Mouse (Mus musculus) heart, postnatal 0 days (tissue): ENCODE measurements around the gene Rnf126. TPM values are rescaled to one million over a fixed set of nuclear protein-coding genes. Genes with fewer than 3 reads are reported as not detected.
"Not testable (repeated sequence)": the region's sequence is repeated elsewhere in the genome, so short reads cannot be mapped to it uniquely, and the experiment has no call there.

Experiments
- ATAC-seq: fragments of 200-750 bp; cut with Nextera tagmentation; 2 replicates; pipeline ENCODE4 v1.8.0; 2017; ENCODE audit warnings: low read depth, moderate number of reproducible peaks, moderate library complexity; ENCODE audit not compliant: insufficient read depth
- DNase-seq: peaks from one replicate; pipeline ENCODE4 v3.0.0-alpha.2; 2016; ENCODE audit warnings: low spot score
- H3K27ac ChIP-seq: fragments of 300-500 bp; sonication (generic); 2 replicates; pipeline ENCODE4 v1.5.1; 2014; ENCODE audit warnings: low read depth, mild to moderate bottlenecking
- H3K27me3 ChIP-seq: fragments of 300-500 bp; sonication (generic); 2 replicates; pipeline ENCODE4 v1.6.1; 2014; ENCODE audit warnings: low read length, mixed read lengths; ENCODE audit not compliant: control insufficient read depth, insufficient read depth
- H3K36me3 ChIP-seq: fragments of 300-500 bp; sonication (generic); replicated peaks from 2 replicates; pipeline ENCODE4 v1.6.1; 2014; ENCODE audit warnings: low read length, mixed read lengths; ENCODE audit not compliant: control insufficient read depth, insufficient read depth
- H3K4me1 ChIP-seq: fragments of 300-500 bp; sonication (generic); 2 replicates; pipeline ENCODE4 v1.6.1; 2014; ENCODE audit warnings: antibody characterized with exemption; ENCODE audit not compliant: control insufficient read depth, insufficient read depth
- H3K4me2 ChIP-seq: fragments of 300-500 bp; sonication (generic); 2 replicates; pipeline ENCODE4 v1.6.1; 2014; ENCODE audit warnings: low read depth, mild to moderate bottlenecking, low read length, moderate library complexity
- H3K4me3 ChIP-seq: fragments of 300-500 bp; sonication (generic); 2 replicates; pipeline ENCODE4 v1.5.1; 2014; ENCODE audit warnings: low read depth, low read length
- H3K9ac ChIP-seq: fragments of 300-500 bp; sonication (generic); replicated peaks from 2 replicates; pipeline ENCODE4 v1.6.1; 2014; ENCODE audit warnings: low read depth, low read length, mixed read lengths
- H3K9me3 ChIP-seq: fragments of 300-500 bp; sonication (generic); replicated peaks from 2 replicates; pipeline ENCODE4 v1.6.1; 2016; ENCODE audit warnings: low read length; ENCODE audit not compliant: control insufficient read depth
- CTCF ChIP-seq: IDR thresholded peaks from 2 replicates; pipeline ENCODE4 v1.5.1; 2016; ENCODE audit warnings: antibody characterized with exemption, control low read depth, low read depth
- EP300 ChIP-seq: IDR thresholded peaks from 2 replicates; pipeline ENCODE4 v1.6.1; 2016; ENCODE audit warnings: antibody characterized with exemption, low read depth
- WGBS: fragments of 180-500 bp; shearing (Covaris S2); extraction: QIAGEN DNeasy Blood & Tissue Kit; methylation state at CpG from one replicate; pipeline ENCODE4 v1.1.7; 2014; 5-methylcytosine and 5-hydroxymethylcytosine counted together
- polyA plus RNA-seq: library from polyadenylated mRNA; unstranded; fragments of >200 nt; fragmentation: Nextera tagmentation; extraction: Ambion mirVana; gene quantifications from 2 replicates; pipeline ENCODE4 v1.2.1, GENCODE M21; 2015
- total RNA-seq: library from RNA; depleted of rRNA; stranded (reverse); fragments of >200 nt; gene quantifications from 2 replicates; pipeline ENCODE4 v1.2.3, GENCODE M21; 2014; ENCODE audit warnings: low replicate concordance

The Rnf126 gene
- total and polyA plus RNA-seq, 2 experiments from 2014 or later, result 37.6 to 38.6 TPM

GRCm38 (mm10) chr10:79765228-79765745 is 1.5 kb downstream of the Rnf126 start:
- 79% methylated on average over 2 of the region's 2 CpGs for WGBS
- no peak for DNase-seq
- Histone ChIP-seq H3K4me3 (no peak overlapping the region), H3K9ac (peak overlapping the region; percentile 87), H3K27me3 (no peaks in the 10 kb centered on the region), H3K36me3 (peaks cover 20% of the 10 kb centered on the region), H3K27ac (no peak overlapping the region), H3K4me1 (peaks cover 31% of the 10 kb centered on the region), H3K9me3 (no peaks in the 10 kb centered on the region), H3K4me2 (peak overlapping the region; percentile 77; the same call in 1 of the 2 replicates)
- no peak for ATAC-seq
- TF ChIP-seq CTCF (no peak), EP300 (no peak)

- Histone ChIP-seq H3K4me3 (no peak overlapping the region), H3K4me2 (no peak overlapping the region), H3K9me3 (no peaks in the 10 kb centered on the region), H3K27me3 (no peaks in the 10 kb centered on the region), H3K9ac (peak overlapping the region; percentile 9; the same call in 1 of the 2 replicates), H3K27ac (peak overlapping the region; percentile 18; the same call in 1 of the 2 replicates), H3K4me1 (peaks cover 31% of the 10 kb centered on the region), H3K36me3 (peaks cover 22% of the 10 kb centered on the region)
- 47% methylated on average over 7 of the region's 7 CpGs for WGBS
- DNase-seq (no peak), ATAC-seq (no peak)
- TF ChIP-seq EP300 (no peak), CTCF (no peak)
Measured at GRCm38 (mm10) chr10:79764234-79764633, 2.5 kb downstream of the Rnf126 start.

GRCm38 (mm10) chr10:79762875-79763274 is 3.9 kb downstream of the Rnf126 start:
- WGBS, result 78% methylated on average over 3 of the region's 3 CpGs
- H3K27ac ChIP-seq, result no peak overlapping the region
- no peak for ATAC-seq
- no peak overlapping the region for H3K4me3 ChIP-seq
- no peak overlapping the region for H3K4me2 ChIP-seq
- no peak for DNase-seq
- TF ChIP-seq EP300 (no peak), CTCF (no peak)
- peaks cover 36% of the 10 kb centered on the region for H3K36me3 ChIP-seq
- peaks cover 31% of the 10 kb centered on the region for H3K4me1 ChIP-seq
- H3K9ac ChIP-seq, result no peak overlapping the region
- no peaks in the 10 kb centered on the region for H3K9me3 ChIP-seq
- no peaks in the 10 kb centered on the region for H3K27me3 ChIP-seq

GRCm38 (mm10) chr10:79760603-79761143 is 6.1 kb downstream of the Rnf126 start:
- TF ChIP-seq EP300, result no peak
- no peak for TF ChIP-seq CTCF
- peaks cover 49% of the 10 kb centered on the region for H3K36me3 ChIP-seq
- H3K4me2 ChIP-seq, result no peak overlapping the region
- 89% methylated on average over 11 of the region's 11 CpGs for WGBS
- no peak overlapping the region for H3K4me3 ChIP-seq
- H3K27me3 ChIP-seq, result no peaks in the 10 kb centered on the region
- peaks cover 25% of the 10 kb centered on the region; the same call in 1 of the 2 replicates for H3K4me1 ChIP-seq
- no peaks in the 10 kb centered on the region for H3K9me3 ChIP-seq
- H3K27ac ChIP-seq, result no peak overlapping the region
- no peak overlapping the region for H3K9ac ChIP-seq
- ATAC-seq, result no peak
- no peak for DNase-seq

GRCm38 (mm10) chr10:79759675-79760074 is 7.1 kb downstream of the Rnf126 start:
- H3K36me3 ChIP-seq, result peaks cover 49% of the 10 kb centered on the region

GRCm38 (mm10) chr10:79756660-79757059 is 10.1 kb downstream of the Rnf126 start:
- ATAC-seq, result no peak
- no peak for DNase-seq
- H3K27ac ChIP-seq, result no peak overlapping the region
- TF ChIP-seq CTCF, result no peak
- no peak for TF ChIP-seq EP300
- no peak overlapping the region for H3K9ac ChIP-seq
- no peaks in the 10 kb centered on the region for H3K9me3 ChIP-seq
- H3K4me3 ChIP-seq, result no peak overlapping the region
- H3K4me1 ChIP-seq, result peaks cover 6% of the 10 kb centered on the region; the same call in 1 of the 2 replicates
- no peaks in the 10 kb centered on the region for H3K27me3 ChIP-seq
- peaks cover 42% of the 10 kb centered on the region for H3K36me3 ChIP-seq
- WGBS, result 84% methylated on average over 24 of the region's 24 CpGs
- no peak overlapping the region for H3K4me2 ChIP-seq

More at GRCm38 (mm10) chr10:79759675-79760074, 7.1 kb downstream of the Rnf126 start:
- not testable (repeated sequence) for H3K27me3 ChIP-seq, ATAC-seq, DNase-seq, H3K4me3 ChIP-seq, H3K4me2 ChIP-seq, H3K9me3 ChIP-seq, H3K27ac ChIP-seq, H3K9ac ChIP-seq
- peaks cover 21% of the 10 kb centered on the region for H3K4me1 ChIP-seq
- 86% methylated on average over 1 of the region's 1 CpGs for WGBS
